Mouse (Mus musculus) layer of hippocampus, postnatal 36 days (tissue): Measurements from ENCODE around the gene Gna14. TPM values are rescaled to one million over a fixed set of nuclear protein-coding genes. Genes with fewer than 3 reads are reported as not detected.
A peak's percentile ranks its signal among the peaks of the same experiment; 100 is the strongest.

Experiments
- DNase-seq, 2 experiments: peaks; one replicate each; pipeline ENCODE4 v3.0.0; 2022
- total RNA-seq, 2 experiments: library from RNA; stranded (reverse); gene quantifications; 2 replicates each; pipeline ENCODE4 v1.2.3; 2021

Gene Gna14
- total RNA-seq, result 1 to 10 TPM; 1.3 to 2.4 TPM

GRCm38 (mm10) chr19:16435531-16436231 lies at the start of gene Gna14:
Gna14 (plus strand) TSS chr19:16435762.
- DNase-seq, result peak in 1 of 2 experiments; percentile 4

GRCm38 (mm10) chr19:16386514-16386913 lies 49.0 kb upstream of the Gna14 start:
- no peak for DNase-seq

GRCm38 (mm10) chr19:16390192-16390795 lies 45.3 kb upstream of the Gna14 start:
- no peak for DNase-seq

- no peak for DNase-seq
These were observed 41.2 kb upstream of the Gna14 start for GRCm38 (mm10) chr19:16394381-16394780.

- DNase-seq, result no peak
These were observed 32.5 kb upstream of the Gna14 start for GRCm38 (mm10) chr19:16403101-16403500.

- DNase-seq, result no peak
These were observed 27.8 kb upstream of the Gna14 start for GRCm38 (mm10) chr19:16407727-16408126.

GRCm38 (mm10) chr19:16411302-16411701 lies 24.3 kb upstream of the Gna14 start:
- no peak for DNase-seq

- DNase-seq, result no peak
These were observed 17.4 kb upstream of the Gna14 start for GRCm38 (mm10) chr19:16418086-16418663.

GRCm38 (mm10) chr19:16425596-16425995 lies 10.0 kb upstream of the Gna14 start:
- DNase-seq, result no peak

- no peak for DNase-seq
These were observed 4.2 kb upstream of the Gna14 start for GRCm38 (mm10) chr19:16431368-16431767.

- DNase-seq, result no peak
These were observed 683 bp upstream of the Gna14 start for GRCm38 (mm10) chr19:16434879-16435278.

- DNase-seq, result no peak
These were observed 990 bp downstream of the Gna14 start for GRCm38 (mm10) chr19:16436335-16437169.

GRCm38 (mm10) chr19:16437170-16437483 lies 1.6 kb downstream of the Gna14 start:
- no peak for DNase-seq

- DNase-seq, result no peak
These were observed 2.3 kb downstream of the Gna14 start for GRCm38 (mm10) chr19:16437906-16438305.

GRCm38 (mm10) chr19:16439278-16439677 lies 3.7 kb downstream of the Gna14 start:
- DNase-seq, result no peak

GRCm38 (mm10) chr19:16439834-16440233 lies 4.3 kb downstream of the Gna14 start:
- DNase-seq, result no peak

GRCm38 (mm10) chr19:16441329-16441728 lies 5.8 kb downstream of the Gna14 start:
- no peak for DNase-seq

- no peak for DNase-seq
These were observed 7.8 kb downstream of the Gna14 start for GRCm38 (mm10) chr19:16443335-16443734.

- DNase-seq, result no peak
These were observed 11.1 kb downstream of the Gna14 start for GRCm38 (mm10) chr19:16446612-16447011.

GRCm38 (mm10) chr19:16447832-16448621 lies 12.5 kb downstream of the Gna14 start:
- no peak for DNase-seq

GRCm38 (mm10) chr19:16448796-16449195 lies 13.2 kb downstream of the Gna14 start:
- no peak for DNase-seq

GRCm38 (mm10) chr19:16450824-16451223 lies 15.3 kb downstream of the Gna14 start:
- DNase-seq, result no peak
